Mouse (Mus musculus): Measurements from ENCODE around the gene Arhgef2.

- TF ChIP-seq CTCF (IDR thresholded peaks at IDR 0.05) (no peak), EP300 (IDR thresholded peaks at IDR 0.05) (peak; percentile 72)
These were observed 25.1 kb downstream of the Arhgef2 start for GRCm38 (mm10) chr3:88630849-88631341.
